Mouse (Mus musculus) midbrain, embryonic 12.5 days (tissue): ENCODE measurements around the gene App. TPM values are rescaled to one million over a fixed set of nuclear protein-coding genes. Genes with fewer than 3 reads are reported as not detected.

Source experiments
- ATAC-seq: fragments of 200-750 bp; cut with Nextera tagmentation; 2 replicates; pipeline ENCODE4 v1.8.0; 2017; ENCODE audit warnings: low read depth, moderate TSS enrichment, moderate library complexity; ENCODE audit not compliant: low FRiP score
- H3K27ac ChIP-seq: fragments of 300-500 bp; sonication (generic); replicated peaks from 2 replicates; pipeline ENCODE4 v1.5.1; 2016; ENCODE audit warnings: mild to moderate bottlenecking
- H3K27me3 ChIP-seq: fragments of 300-500 bp; sonication (generic); 2 replicates; pipeline ENCODE4 v1.6.1; 2016; ENCODE audit warnings: mild to moderate bottlenecking
- H3K36me3 ChIP-seq: fragments of 300-500 bp; sonication (generic); 2 replicates; pipeline ENCODE4 v1.6.1; 2016
- H3K4me1 ChIP-seq: fragments of 300-500 bp; sonication (generic); 2 replicates; pipeline ENCODE4 v1.6.1; 2016
- H3K4me2 ChIP-seq: fragments of 300-500 bp; sonication (generic); replicated peaks from 2 replicates; pipeline ENCODE4 v1.6.1; 2016; ENCODE audit warnings: mild to moderate bottlenecking, moderate library complexity
- H3K4me3 ChIP-seq: fragments of 300-500 bp; sonication (generic); 2 replicates; pipeline ENCODE4 v1.5.1; 2016; ENCODE audit warnings: mild to moderate bottlenecking
- H3K9ac ChIP-seq: fragments of 300-500 bp; sonication (generic); replicated peaks from 2 replicates; pipeline ENCODE4 v1.6.1; 2016; ENCODE audit warnings: mild to moderate bottlenecking, moderate library complexity
- H3K9me3 ChIP-seq: fragments of 300-500 bp; sonication (generic); 2 replicates; pipeline ENCODE4 v1.6.1; 2016; ENCODE audit warnings: mild to moderate bottlenecking
- WGBS: fragments of 180-500 bp; shearing (Covaris S2); methylation state at CpG from one replicate; pipeline ENCODE4 v1.1.7; 2016; 5-methylcytosine and 5-hydroxymethylcytosine counted together
- polyA plus RNA-seq: library from polyadenylated mRNA; unstranded; fragments of >200 nt; fragmentation: Nextera tagmentation; extraction: Ambion mirVana; gene quantifications from 2 replicates; pipeline ENCODE4 v1.2.1, GENCODE M21; 2016

Gene App
- polyA plus RNA-seq, 1 experiment from 2014 or later: 218 TPM

GRCm38 (mm10) chr16:85037969-85038644 is 135.5 kb downstream of the App start:
- Histone ChIP-seq H3K4me1 (peaks cover 12% of the 10 kb centered on the region), H3K4me3 (no peak overlapping the region), H3K9me3 (no peaks in the 10 kb centered on the region), H3K9ac (no peak overlapping the region), H3K4me2 (no peak overlapping the region), H3K27me3 (no peaks in the 10 kb centered on the region), H3K36me3 (peaks cover 13% of the 10 kb centered on the region), H3K27ac (peak overlapping the region; percentile 43)
- ATAC-seq: no peak
- 73% methylated on average over 10 of the region's 10 CpGs for WGBS

GRCm38 (mm10) chr16:85035815-85036214 is 137.8 kb downstream of the App start:
- Histone ChIP-seq H3K36me3 (peaks cover 23% of the 10 kb centered on the region), H3K27ac (no peak overlapping the region), H3K27me3 (no peaks in the 10 kb centered on the region), H3K4me2 (no peak overlapping the region), H3K4me3 (no peak overlapping the region), H3K9me3 (no peaks in the 10 kb centered on the region), H3K9ac (no peak overlapping the region), H3K4me1 (no peaks in the 10 kb centered on the region)
- WGBS: 90% methylated on average over 5 of the region's 5 CpGs
- no peak for ATAC-seq

- H3K4me2 ChIP-seq: no peak overlapping the region
- H3K9me3 ChIP-seq: no peaks in the 10 kb centered on the region
- H3K36me3 ChIP-seq: peaks cover 37% of the 10 kb centered on the region
- H3K9ac ChIP-seq: no peak overlapping the region
- ATAC-seq: no peak
- 90% methylated on average over 5 of the region's 5 CpGs for WGBS
- no peaks in the 10 kb centered on the region for H3K4me1 ChIP-seq
- no peak overlapping the region for H3K4me3 ChIP-seq
- no peak overlapping the region for H3K27ac ChIP-seq
- H3K27me3 ChIP-seq: no peaks in the 10 kb centered on the region
These were observed 139.8 kb downstream of the App start for GRCm38 (mm10) chr16:85033747-85034146.

GRCm38 (mm10) chr16:85030810-85031209 is 142.8 kb downstream of the App start:
- Histone ChIP-seq H3K27ac (no peak overlapping the region), H3K4me2 (no peak overlapping the region), H3K27me3 (no peaks in the 10 kb centered on the region), H3K9me3 (no peaks in the 10 kb centered on the region), H3K4me3 (no peak overlapping the region), H3K4me1 (no peaks in the 10 kb centered on the region), H3K9ac (no peak overlapping the region), H3K36me3 (peaks cover 34% of the 10 kb centered on the region)
- WGBS: 93% methylated on average over 12 of the region's 12 CpGs
- no peak for ATAC-seq

- no peak for ATAC-seq
- Histone ChIP-seq H3K4me3 (no peak overlapping the region), H3K4me1 (no peaks in the 10 kb centered on the region), H3K27ac (no peak overlapping the region), H3K9ac (no peak overlapping the region), H3K9me3 (peaks cover 4% of the 10 kb centered on the region; the same call in 1 of the 2 replicates), H3K27me3 (no peaks in the 10 kb centered on the region), H3K36me3 (peaks cover 52% of the 10 kb centered on the region), H3K4me2 (no peak overlapping the region)
- WGBS: 89% methylated on average over 4 of the region's 4 CpGs
These were observed 145.2 kb downstream of the App start for GRCm38 (mm10) chr16:85028396-85028795.

- 93% methylated on average over 8 of the region's 8 CpGs for WGBS
- peaks cover 37% of the 10 kb centered on the region for H3K36me3 ChIP-seq
These were observed 148.9 kb downstream of the App start for GRCm38 (mm10) chr16:85024706-85025105.

GRCm38 (mm10) chr16:85023106-85023505 is 150.5 kb downstream of the App start:
- no peak overlapping the region for H3K4me3 ChIP-seq
- no peak overlapping the region for H3K9ac ChIP-seq
- no peak overlapping the region for H3K27ac ChIP-seq
- no peaks in the 10 kb centered on the region for H3K27me3 ChIP-seq
- peaks cover 3% of the 10 kb centered on the region; the same call in 1 of the 2 replicates for H3K4me1 ChIP-seq
- ATAC-seq: no peak
- WGBS: 88% methylated on average over 3 of the region's 3 CpGs
- H3K36me3 ChIP-seq: peaks cover 28% of the 10 kb centered on the region
- H3K4me2 ChIP-seq: no peak overlapping the region
- H3K9me3 ChIP-seq: peaks cover 4% of the 10 kb centered on the region; the same call in 1 of the 2 replicates

More at GRCm38 (mm10) chr16:85024706-85025105, 148.9 kb downstream of the App start:
- Histone ChIP-seq H3K27ac (no peak overlapping the region), H3K4me3 (no peak overlapping the region), H3K9me3 (peaks cover 4% of the 10 kb centered on the region; the same call in 1 of the 2 replicates), H3K4me1 (no peaks in the 10 kb centered on the region), H3K4me2 (no peak overlapping the region), H3K9ac (no peak overlapping the region), H3K27me3 (no peaks in the 10 kb centered on the region)
- ATAC-seq: no peak

GRCm38 (mm10) chr16:85020696-85021323 is 152.8 kb downstream of the App start:
- no peak for ATAC-seq
- peak overlapping the region; percentile 25; the same call in 1 of the 2 replicates for H3K27ac ChIP-seq
- WGBS: 83% methylated on average over 9 of the region's 9 CpGs
- H3K9ac ChIP-seq: no peak overlapping the region
- peaks cover 21% of the 10 kb centered on the region for H3K36me3 ChIP-seq
- H3K4me3 ChIP-seq: no peak overlapping the region
- peaks cover 3% of the 10 kb centered on the region; the same call in 1 of the 2 replicates for H3K4me1 ChIP-seq
- no peak overlapping the region for H3K4me2 ChIP-seq
- H3K9me3 ChIP-seq: peaks cover 4% of the 10 kb centered on the region; the same call in 1 of the 2 replicates
- no peaks in the 10 kb centered on the region for H3K27me3 ChIP-seq

- 71% methylated on average over 5 of the region's 5 CpGs for WGBS
- ATAC-seq: peak; percentile 31; the same call in 1 of the 2 replicates
- Histone ChIP-seq H3K4me3 (no peak overlapping the region), H3K36me3 (peaks cover 17% of the 10 kb centered on the region), H3K27me3 (no peaks in the 10 kb centered on the region), H3K9ac (no peak overlapping the region), H3K4me2 (no peak overlapping the region), H3K27ac (peak overlapping the region; percentile 58), H3K4me1 (peaks cover 3% of the 10 kb centered on the region; the same call in 1 of the 2 replicates), H3K9me3 (no peaks in the 10 kb centered on the region)
These were observed 154.3 kb downstream of the App start for GRCm38 (mm10) chr16:85019273-85019672.

GRCm38 (mm10) chr16:85017845-85018244 is 155.7 kb downstream of the App start:
- peak; percentile 74 for ATAC-seq
- H3K36me3 ChIP-seq: peaks cover 22% of the 10 kb centered on the region
- 71% methylated on average over 7 of the region's 7 CpGs for WGBS

GRCm38 (mm10) chr16:85012695-85013094 is 160.9 kb downstream of the App start:
- Histone ChIP-seq H3K9ac (no peak overlapping the region), H3K4me1 (no peaks in the 10 kb centered on the region), H3K9me3 (no peaks in the 10 kb centered on the region), H3K27me3 (no peaks in the 10 kb centered on the region), H3K27ac (no peak overlapping the region), H3K36me3 (peaks cover 52% of the 10 kb centered on the region), H3K4me3 (no peak overlapping the region), H3K4me2 (no peak overlapping the region)
- 97% methylated on average over 3 of the region's 3 CpGs for WGBS
- ATAC-seq: no peak

More at GRCm38 (mm10) chr16:85017845-85018244, 155.7 kb downstream of the App start:
- no peak overlapping the region for H3K4me2 ChIP-seq
- H3K9ac ChIP-seq: no peak overlapping the region
- H3K9me3 ChIP-seq: no peaks in the 10 kb centered on the region
- H3K4me1 ChIP-seq: peaks cover 3% of the 10 kb centered on the region; the same call in 1 of the 2 replicates
- H3K4me3 ChIP-seq: no peak overlapping the region
- no peaks in the 10 kb centered on the region for H3K27me3 ChIP-seq
- peak overlapping the region; percentile 54; the same call in 1 of the 2 replicates for H3K27ac ChIP-seq

GRCm38 (mm10) chr16:85012172-85012571 is 161.4 kb downstream of the App start:
- Histone ChIP-seq H3K27me3 (no peaks in the 10 kb centered on the region), H3K9ac (no peak overlapping the region), H3K4me1 (no peaks in the 10 kb centered on the region), H3K4me2 (no peak overlapping the region), H3K36me3 (peaks cover 52% of the 10 kb centered on the region), H3K4me3 (no peak overlapping the region), H3K27ac (no peak overlapping the region), H3K9me3 (no peaks in the 10 kb centered on the region)
- 92% methylated on average over 5 of the region's 5 CpGs for WGBS
- ATAC-seq: no peak
